Mouse (Mus musculus): ENCODE measurements at regions not wholly inside any gene's neighbourhood (a gene's known extent, or its start where the extent isn't known, plus 50 kb on each side); places are given as distances from the start of the nearest gene placed in this dataset.

DNA sequence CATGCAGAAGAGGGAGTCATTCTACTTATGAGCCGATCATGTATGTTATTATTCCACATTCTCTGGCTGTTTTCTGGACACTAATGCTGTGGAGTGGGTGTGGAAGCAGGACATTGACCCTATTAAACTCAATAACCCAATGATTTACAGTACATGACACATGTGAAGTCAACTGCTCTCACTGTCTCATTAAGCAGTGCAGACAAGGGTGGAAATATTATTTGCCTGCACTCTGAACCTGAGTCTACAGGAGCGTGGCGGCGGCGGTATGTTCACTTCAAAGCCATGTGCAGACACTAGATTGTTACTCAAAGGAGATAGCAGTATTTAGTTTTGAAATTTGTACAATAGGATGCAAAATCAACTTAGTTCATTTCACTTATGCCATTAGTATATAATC lies 269.8 kb upstream of the Lrig3 start:
- TF ChIP-seq CTCF (IDR thresholded peaks at IDR 0.05; ENCODE audit: borderline replicate concordance, extremely low read depth, insufficient read depth, insufficient read length) (no peak), POLR2A (IDR thresholded peaks at IDR 0.05; ENCODE audit: borderline replicate concordance, extremely low read depth, insufficient read depth, insufficient read length, poor library complexity, severe bottlenecking) (no peak)

All from brain, embryonic 14.5 days (tissue).